Mouse (Mus musculus): ENCODE data around the gene Ppih.
A peak's percentile ranks its signal among the peaks of the same experiment; 100 is the strongest.

Gene Ppih

DNA sequence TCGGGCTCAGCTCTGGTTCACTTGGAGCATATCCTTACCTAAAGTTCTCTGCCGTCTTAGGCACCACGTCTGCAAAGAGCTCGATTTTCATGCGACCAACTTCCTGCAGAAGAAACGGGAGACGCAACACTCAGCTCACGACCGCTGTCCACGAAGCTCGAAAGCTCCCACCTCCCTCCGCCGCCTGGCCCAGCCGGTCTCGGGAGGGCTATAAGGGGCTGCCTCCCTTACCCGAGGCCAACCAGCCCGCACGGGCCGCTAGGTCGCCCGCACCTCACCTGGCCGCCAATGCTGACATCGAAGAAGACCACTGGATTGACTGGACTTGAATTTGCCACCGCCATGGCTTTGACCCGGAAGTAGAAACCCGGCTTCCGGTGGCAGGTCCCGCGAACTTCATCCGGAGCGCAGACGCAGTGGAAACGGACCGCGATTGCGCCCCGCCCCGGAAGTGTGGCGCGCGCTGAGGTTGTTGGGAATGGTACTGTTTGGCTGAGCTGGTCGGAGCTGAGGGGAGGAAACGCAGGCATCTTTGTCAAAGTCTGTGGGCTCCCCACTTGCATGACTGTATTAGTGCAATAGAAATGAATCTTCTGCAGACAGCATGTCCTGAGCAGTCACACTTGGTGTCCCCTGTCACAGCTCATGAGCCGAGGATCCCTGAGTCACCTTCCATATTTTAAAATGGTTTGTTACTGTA is at the start of gene Ppih:
Gene Ppih (minus strand): TSS at position 416 of the 700 bp plus-strand sequence.
- DNase-seq: peak; percentile 97

DNA sequence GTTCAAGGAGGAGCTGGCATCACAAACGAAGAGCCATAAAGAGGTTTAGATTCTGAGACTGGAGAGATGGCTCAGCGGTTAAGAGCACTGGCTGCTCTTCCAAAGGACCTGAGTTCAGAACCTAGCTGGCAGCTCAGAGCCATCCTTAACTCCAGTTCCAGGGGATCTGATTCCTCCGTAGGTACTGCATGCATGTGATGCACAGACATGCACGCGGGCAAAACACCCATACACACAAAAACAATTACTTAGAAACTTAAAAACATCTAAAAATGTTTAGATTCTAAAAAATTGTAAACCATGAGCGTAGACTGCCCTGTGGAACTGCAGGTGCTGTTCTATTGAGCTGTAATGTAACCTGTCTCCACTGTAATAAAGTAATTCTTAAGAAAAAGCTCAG is 49.1 kb upstream of the Ppih start:
- no peak for DNase-seq

DNA sequence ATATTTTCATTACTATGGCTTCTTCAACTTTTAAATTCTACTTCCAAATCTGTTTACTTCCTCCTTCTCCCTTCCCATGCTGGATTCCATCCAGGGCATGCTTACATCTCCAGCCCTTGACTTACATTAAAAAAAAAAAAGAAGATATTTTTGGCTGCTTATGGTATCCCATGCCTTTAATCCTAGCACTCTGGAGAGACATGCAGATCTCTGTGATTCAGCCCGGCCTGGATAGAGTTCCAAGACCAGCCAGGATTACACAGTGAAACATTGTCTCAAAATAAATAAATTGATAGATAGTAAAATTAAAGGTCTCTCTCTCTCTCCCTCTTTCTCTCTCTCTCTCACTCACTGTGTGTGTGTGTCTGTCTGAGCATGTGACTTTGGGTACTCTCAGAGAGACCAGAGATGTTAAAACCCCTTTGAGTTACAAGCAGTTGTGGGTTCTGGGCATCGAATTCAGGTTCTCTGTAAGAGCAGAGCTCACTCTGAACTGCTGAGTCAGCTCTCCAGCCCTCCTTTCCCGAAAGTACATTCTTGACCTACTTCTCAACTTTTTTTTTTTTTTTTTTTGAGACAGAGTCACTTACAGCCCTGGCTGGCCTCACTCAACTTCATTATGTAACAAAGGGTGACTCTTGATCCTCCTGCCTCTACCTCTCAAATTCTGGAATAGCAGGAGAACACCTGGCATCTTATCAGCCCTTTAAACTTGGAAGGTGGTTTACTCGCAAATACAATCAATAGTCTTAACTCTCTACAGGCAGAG is 46.6 kb upstream of the Ppih start:
- DNase-seq: no peak

DNA sequence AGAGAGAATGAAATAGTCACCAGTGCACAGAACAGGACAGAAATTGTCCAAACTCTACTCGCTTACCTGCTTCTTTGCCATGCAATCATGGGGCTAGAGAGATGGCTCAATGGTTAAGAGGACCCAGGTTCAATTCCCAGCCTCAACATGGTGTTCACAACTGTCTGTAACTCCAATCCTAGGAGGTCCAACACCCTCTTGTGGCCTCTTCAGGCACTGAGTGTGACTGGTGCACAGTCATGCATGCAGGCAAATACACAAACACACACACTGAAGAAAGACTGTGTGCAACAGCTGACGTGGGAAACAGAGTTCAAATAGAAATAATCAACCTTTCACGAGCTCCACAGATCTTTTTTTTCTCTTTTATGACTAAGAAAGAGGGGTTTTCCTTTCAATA is 41.9 kb upstream of the Ppih start:
- no peak for DNase-seq

DNA sequence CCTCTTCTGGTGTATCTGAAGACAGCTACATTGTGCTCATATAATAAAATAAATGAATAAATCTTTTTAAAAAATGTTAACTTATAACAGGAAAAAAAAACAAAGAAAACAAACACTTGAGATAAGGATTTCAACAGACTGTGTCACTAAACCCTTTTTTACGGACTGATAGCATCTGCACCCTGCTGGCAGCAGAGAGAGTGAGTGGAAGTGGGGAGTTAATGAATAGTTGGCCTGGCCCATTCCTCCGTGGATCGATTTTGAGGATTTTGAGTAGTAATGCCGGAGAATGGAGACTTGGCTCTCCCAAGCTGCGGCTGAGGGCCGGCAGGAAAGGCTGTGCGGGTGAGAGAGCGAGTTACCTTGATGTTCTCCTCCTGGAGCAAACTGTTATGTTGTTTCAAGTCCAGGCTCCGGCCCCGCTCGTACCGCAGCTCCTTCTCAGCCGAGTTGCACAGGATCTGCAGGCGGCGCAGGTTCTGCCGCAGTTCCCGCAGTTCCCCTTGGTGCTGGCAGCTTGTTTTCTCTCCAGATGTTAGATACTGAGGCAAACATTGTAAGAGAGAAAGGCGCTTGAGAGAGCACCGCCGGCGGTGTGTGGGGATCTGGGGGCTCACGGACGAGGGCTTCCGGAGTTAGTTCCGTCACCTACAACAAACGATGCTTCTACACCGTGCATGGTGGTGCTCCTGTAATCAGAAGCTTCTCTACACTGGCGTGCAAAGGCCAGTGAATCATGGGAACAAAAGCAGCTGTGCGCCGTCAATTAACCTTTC is 39.0 kb upstream of the Ppih start:
- peak; percentile 41 for DNase-seq

DNA sequence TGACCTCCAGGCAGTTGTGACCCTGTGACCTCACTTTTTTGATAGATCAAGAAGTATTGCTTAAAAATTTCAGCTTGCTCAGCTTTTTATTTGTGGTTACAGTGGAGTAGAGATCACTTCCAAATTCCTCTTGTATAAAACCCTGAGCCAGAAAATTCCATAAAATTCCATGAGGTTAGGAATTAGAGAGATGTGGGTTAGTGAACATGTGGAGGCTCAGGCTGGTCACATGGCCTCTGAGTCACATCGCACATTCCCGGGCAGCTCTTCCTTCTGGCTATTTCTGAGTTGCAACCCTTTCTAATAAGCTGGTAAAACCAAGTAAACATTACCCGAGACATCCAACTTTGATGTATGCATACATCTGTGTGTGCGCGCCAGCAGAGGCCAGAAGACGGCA is 25.2 kb upstream of the Ppih start:
- no peak for DNase-seq

DNA sequence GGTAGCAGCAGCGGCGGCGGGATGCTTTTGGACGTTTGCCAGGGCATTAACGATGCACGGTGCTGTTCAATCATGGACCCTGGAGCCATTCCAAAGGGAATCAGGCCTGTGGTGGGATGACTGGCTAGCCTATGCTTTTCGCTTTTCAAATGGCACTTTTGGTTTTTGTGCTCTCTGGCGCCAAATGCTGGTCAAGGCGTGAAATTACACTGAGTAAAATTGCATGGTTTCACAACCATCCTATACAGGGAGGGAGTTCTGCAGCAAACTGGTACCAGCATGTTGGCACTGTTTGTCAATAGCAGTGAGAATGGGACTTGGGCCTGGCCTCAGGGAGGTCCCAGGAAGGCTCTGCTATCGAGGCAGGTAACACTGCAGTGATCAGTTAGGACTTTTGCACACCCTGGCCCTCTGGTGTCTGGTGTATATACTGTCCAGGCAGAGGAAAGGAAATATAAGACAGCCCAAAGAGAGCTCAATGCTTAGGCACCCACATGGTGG is 18.6 kb upstream of the Ppih start:
- peak; percentile 91 for DNase-seq

DNA sequence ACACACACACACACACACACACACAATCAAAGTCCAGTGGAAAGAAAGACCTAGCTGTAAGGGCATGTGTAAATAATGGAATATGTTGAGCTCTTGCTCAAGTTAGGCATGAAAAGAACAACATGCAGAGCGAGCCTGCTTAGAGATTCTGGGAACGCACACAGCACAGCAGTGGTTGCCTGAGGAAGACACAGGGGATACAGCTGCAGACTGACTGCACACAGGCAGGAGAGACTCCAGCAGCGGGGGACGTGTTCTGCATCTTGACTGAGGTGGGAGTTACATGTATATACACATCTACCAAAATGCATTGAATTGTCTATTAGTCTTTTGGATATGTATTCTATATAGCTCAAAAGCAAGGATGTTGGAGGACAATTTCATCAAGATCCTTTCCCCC is 18.1 kb upstream of the Ppih start:
- DNase-seq: no peak

DNA sequence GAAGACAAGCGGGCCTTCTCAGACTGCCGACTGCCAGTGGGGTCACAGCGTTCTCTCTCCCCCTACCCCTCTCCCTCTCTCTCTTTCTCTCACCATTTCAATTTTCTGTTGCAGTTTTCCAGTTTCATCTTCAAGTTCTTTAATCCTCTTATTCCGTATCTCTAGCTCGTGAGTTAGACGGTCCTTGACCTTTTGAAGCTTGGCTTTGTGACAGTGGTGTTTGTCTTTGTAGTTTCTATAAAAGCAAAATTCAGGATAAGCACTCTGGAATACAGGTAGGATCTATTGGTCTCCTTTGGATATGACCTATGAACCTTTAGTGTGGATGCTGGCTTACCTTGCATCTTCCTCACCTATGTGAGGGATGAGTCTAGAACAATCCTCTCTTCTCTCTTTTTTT is 13.1 kb upstream of the Ppih start:
- no peak for DNase-seq

DNA sequence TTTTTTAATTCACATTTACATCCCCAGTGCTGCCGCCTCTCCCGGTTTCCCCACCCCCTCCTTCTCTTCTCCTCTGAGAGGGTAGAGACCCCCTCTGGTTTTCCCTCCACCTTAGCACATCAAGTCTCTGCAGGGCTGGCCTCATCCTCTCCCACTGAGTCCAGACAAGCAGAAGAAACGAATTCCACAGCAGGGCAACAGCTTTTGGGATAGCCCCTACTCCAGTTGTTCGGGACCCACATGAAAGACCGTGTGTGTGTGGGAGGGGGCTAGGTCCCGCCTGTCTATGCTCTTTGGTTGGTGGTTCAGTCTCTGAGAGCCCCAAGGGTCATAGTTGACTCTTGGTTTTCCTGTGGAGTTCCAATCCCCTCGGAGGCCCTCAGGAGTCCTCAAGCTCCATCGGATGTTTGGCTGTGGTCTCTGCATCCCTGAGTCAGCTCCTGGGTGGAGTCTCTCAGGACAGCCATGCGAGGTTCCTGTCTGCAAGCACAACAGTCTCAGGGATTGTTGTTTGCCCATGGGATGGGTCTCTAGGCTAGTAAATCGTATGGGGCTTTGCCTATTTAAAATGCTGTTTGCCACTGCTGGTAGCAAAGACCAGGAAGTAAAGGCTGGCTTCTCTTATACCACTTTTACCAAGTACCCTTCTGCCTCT is 677 bp upstream of the Ppih start:
- peak; percentile 10 for DNase-seq

DNA sequence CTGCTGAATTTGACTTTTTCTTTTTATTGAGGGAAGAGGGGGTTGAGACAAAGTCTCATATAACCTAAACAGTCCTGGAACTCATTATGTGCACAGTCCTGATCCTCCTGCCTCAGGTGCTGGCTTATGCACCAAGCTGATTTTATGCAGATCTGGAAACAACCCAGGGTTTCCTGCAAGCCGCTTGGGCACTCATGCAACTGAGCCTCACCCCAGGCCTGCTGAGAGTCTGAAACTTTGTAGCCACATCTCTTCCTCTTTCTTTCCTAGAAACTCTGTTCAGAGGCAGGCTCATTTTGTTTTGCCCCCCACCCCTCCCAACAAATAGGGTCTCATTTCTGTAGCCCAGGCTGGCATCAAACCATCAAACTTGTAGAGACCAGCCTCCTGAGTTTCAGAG is 6.6 kb downstream of the Ppih start:
- DNase-seq: no peak

DNA sequence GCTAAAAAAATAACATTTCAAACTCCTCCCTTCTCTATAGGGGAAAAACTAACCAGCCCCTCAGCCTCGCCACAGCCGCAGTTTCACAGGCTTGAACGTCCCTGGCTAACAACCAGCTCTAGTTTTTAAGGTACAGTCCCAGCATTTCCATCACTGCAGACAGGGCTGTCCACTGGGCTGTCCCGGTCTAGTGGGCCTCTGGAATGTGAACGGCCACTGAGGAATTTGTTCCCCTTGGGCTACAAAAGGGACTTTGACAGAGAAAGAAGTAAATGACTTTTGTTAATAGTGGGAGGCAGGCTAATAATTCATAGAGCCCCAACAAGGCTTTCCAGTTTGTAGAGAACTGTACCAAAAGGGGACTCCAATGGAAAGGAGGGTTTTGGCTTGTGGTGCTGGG is 14.9 kb downstream of the Ppih start:
- no peak for DNase-seq

DNA sequence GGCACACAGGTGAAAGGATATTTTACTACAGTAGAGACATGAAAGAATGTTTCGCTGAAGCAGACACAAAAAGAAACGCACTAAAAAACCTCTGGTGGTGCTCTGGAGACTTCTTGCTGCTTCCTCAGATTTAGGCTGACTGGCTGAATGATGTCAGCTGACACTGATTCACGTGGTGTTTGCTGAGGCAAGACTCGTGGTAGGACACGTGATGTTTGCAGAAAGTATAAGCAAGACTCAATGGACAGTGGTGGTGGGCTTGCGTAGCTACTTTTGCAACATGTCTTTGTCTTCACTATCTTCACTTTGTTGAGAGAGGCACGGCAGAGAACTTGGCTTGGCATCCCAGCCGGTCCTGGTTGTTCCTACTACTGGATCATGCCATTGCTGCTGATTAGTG is 17.1 kb downstream of the Ppih start:
- DNase-seq: no peak

DNA sequence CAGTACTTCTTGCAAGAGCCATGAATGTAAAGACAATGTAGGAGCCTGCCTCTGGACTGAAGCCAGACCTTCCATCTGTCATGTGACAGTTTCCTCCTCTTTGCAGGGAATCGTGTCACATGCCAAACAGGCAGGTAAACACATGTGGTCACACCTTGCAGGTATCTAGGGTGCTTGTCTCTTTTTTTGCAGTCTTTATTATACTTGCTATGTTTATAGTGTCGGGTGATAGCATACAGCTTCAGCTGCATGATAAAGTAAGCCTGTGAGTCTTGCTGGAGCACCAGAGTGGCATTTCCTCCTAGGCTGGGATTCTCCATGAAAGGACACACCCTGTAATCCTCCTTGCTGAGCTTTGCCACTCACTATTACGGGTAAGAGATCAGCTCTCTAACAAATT is 18.6 kb downstream of the Ppih start:
- no peak for DNase-seq

DNA sequence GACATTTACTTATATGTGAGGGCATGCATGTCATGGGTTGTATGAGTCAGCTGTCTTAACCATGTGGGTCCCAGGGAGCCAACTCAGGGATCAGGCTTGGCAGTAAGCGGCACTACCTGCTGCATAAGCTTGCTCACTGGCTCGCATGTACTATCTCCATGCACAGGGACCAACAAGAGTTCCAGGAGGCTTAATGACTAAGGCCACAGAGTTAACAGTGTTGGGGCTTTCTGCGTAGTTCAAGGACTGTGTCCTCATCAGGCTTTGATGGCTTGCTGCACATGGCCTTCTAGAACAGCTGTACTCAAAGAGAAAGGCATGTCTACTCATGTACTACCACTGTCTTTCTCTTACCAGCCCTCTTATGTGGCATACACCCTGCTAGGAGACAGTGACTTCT is 19.6 kb downstream of the Ppih start:
- DNase-seq: no peak

DNA sequence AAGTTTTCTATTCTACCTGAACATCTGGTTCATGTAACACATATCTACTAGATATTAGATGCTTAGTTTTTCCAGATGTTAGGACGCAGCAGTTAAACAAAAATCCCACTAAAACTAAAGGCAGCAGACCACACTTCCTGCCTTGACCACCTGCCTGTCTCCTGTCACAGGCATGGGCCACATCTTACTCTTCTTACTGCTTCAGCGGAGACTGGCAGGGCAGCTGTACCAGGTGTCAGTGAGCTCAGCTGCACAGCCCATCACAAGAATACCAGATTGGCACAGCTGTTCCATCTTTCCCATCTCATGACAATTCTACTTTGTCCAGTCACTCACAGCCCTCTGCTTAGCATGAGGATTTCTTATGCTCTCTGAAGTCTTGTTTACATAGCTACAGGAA is 23.0 kb downstream of the Ppih start:
- no peak for DNase-seq

DNA sequence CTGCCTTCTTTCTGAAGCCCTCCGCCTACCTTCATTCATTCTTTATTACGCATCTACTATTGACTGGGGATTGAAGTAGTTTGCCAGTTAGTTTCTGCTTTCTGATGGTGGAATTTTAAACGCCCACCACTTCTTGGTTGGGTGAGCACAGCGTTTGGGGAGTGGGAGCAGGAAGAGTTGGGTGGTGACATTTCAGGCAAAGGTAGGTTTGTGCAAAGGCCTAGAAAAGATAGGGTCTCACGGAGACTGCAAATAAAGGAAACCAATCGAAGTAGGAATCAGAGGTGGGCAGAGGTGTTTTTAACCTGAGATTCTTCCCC is 25.3 kb downstream of the Ppih start:
- no peak for DNase-seq

DNA sequence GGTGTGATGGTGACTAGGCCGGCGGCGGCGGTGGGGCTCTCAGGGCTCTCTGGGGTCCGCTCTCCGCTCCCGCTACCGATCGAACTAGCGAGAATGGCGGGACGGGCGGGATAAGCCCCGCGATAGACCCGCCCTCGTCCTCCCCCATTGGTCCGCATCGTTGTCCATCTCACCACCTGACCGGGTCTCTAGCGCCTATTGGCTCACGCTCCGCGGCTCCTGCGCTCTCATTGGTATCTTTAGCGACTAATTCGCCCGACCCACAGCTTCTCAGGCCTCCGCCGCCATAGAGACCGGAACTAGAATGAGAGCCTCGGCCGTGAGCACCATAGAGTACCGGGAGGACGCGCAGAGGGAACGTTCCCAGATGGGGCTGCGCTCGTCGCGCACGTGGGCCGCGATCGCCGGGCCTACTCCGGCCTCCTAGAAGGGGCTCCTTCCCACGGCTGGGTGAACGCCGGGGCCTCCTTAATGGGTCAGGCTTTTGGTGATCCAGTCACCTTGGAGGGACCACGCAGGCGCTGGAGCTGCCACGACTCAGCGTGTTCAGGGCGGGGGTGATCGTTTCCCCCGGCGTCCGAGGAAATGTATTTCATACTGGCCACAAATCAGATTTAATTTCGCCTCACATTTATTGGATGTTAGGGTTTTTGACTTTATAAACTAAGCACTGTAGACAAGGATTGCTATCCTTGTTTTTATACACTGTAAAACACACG is 25.8 kb downstream of the Ppih start, which contains the start of gene Ybx1:
Gene Ybx1 (minus strand): TSS at position 190 of the 719 bp plus-strand sequence.
- peak; percentile 100 for DNase-seq

DNA sequence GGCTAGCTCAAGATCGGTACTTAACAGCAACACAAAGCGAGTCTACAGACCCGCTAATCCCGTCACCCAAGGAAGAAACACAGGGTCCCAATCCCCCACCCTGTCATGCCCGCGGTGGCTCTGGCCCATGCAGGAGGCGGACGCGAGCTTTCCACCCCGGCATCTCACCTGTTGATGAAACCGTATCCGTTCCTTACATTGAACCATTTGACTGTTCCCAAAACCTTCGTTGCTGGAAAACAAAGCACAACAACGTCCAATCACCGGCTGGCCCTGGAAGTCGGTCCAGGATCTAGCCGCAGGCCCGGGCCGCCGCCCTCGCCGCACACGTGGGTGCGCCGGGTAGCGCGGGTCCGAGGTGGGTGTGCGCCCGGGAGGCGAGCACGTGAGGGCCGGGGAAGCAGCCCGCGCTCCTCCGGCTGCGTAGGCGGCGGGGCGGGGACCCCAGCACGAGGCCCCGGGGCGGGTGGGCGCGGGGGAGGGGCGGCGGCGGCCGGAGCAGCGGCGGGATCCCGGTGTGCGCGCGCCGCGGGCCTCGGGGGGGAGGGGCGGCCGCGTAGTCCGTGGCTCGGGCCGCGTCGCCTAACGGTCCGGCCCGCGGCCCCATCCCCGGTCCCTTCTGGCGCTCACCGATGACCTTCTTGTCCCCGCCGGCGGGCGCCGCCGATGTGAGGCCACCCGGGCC is 26.6 kb downstream of the Ppih start:
- peak; percentile 52 for DNase-seq

DNA sequence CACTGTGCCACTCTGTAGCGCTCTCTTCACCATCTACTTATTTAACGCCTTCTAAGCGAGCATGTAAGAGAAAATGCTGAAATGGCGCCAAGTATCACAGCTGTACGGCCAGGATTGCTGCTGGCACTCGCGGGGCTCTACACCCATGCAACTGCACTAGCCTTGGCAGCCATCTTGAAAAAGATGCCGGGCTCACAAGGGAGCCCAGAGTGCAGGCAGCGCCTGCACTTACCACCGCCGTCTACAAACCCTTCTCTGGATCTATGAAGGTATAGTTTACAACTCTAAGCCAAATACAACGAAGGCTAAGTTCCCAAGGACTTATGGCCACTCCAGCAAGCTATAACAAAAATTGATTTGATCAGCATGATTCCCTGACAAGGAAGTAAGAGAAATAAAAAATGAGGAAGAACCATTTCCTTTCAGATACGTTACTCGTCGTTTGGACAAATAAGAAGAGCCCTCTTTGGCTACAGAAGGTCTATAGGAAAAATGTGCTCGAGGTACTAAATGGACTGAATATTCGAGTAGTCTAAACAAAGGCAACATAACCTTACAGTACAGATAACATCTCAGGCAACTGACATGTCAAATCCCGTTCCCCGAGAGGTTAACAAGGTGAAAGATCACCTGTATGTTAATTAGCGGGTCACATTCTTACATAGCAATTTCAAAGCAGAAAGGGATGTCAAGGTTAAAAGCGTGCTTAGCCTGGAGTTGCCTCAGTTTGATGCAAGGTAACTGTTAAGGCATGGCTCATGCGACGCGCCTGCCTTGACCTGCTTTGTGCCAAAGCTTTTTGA is 27.4 kb downstream of the Ppih start:
- peak; percentile 70 for DNase-seq

DNA sequence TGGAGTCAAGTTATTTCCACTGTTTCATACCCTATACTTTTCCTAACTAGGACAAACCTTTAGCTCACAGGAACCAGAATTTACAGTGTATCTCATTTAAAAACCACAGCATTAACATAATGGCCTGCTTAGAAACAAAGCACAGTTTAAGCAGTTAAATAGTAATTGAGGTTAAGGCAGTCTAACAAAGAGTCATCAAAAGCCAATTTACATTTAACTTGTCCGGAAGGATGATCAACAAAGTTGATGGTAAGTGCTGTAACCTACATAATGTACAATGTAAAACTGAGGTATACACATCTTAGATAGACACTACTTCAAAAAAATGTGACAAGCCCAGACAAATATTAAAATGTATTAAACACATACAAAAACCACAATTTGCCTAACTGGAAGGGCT is 28.4 kb downstream of the Ppih start:
- no peak for DNase-seq
